Mouse (Mus musculus): ENCODE measurements at regions not wholly inside any gene's neighbourhood (a gene's known extent, or its start where the extent isn't known, plus 50 kb on each side); places are given as distances from the start of the nearest gene placed in this dataset.

GRCm38 (mm10) chr2:129883417-129883816 is 83.1 kb downstream of the Stk35 start:
- Histone ChIP-seq H3K4me3 (no peak overlapping the region), H3K9me3 (no peaks in the 10 kb centered on the region), H3K4me1 (peaks cover 12% of the 10 kb centered on the region), H3K36me3 (no peaks in the 10 kb centered on the region), H3K27me3 (ENCODE audit: insufficient read depth, poor library complexity, severe bottlenecking) (no peaks in the 10 kb centered on the region), H3K27ac (no peak overlapping the region)
- whole genome bisulfite sequencing, result 44% methylated on average over 6 of the region's 6 CpGs
- DNase-seq (ENCODE audit: low spot score), result no peak

GRCm38 (mm10) chr2:129884316-129884715 is 84.0 kb downstream of the Stk35 start:
- Histone ChIP-seq H3K36me3 (no peaks in the 10 kb centered on the region), H3K4me1 (peaks cover 12% of the 10 kb centered on the region), H3K27ac (no peak overlapping the region), H3K4me3 (no peak overlapping the region), H3K9me3 (no peaks in the 10 kb centered on the region), H3K27me3 (ENCODE audit: insufficient read depth, poor library complexity, severe bottlenecking) (no peaks in the 10 kb centered on the region)
- WGBS, result 85% methylated on average over 3 of the region's 3 CpGs
- DNase-seq (ENCODE audit: low spot score), result no peak

GRCm38 (mm10) chr2:129885536-129885935 is 85.2 kb downstream of the Stk35 start:
- Histone ChIP-seq H3K4me3 (no peak overlapping the region), H3K9me3 (peaks cover 4% of the 10 kb centered on the region; the same call in 1 of the 2 replicates), H3K4me1 (peaks cover 12% of the 10 kb centered on the region), H3K27ac (no peak overlapping the region), H3K36me3 (no peaks in the 10 kb centered on the region), H3K27me3 (ENCODE audit: insufficient read depth, poor library complexity, severe bottlenecking) (no peaks in the 10 kb centered on the region)
- 93% methylated on average over 7 of the region's 7 CpGs for WGBS
- DNase-seq (ENCODE audit: low spot score), result no peak

GRCm38 (mm10) chr2:129893231-129893630 is 92.9 kb downstream of the Stk35 start:
- H3K36me3 ChIP-seq, result no peaks in the 10 kb centered on the region
- H3K4me3 ChIP-seq, result no peak overlapping the region
- H3K4me1 ChIP-seq, result no peaks in the 10 kb centered on the region; the same call in 1 of the 2 replicates
- no peak overlapping the region for H3K27ac ChIP-seq
- no peaks in the 10 kb centered on the region for H3K27me3 ChIP-seq (ENCODE audit: insufficient read depth, poor library complexity, severe bottlenecking)
- no peak for DNase-seq (ENCODE audit: low spot score)
- WGBS, result 68% methylated on average over 7 of the region's 7 CpGs
- H3K9me3 ChIP-seq, result peaks cover 4% of the 10 kb centered on the region; the same call in 1 of the 2 replicates

GRCm38 (mm10) chr2:129893832-129894231 is 93.5 kb downstream of the Stk35 start:
- 85% methylated on average over 5 of the region's 5 CpGs for WGBS
- Histone ChIP-seq H3K4me1 (no peaks in the 10 kb centered on the region; the same call in 1 of the 2 replicates), H3K36me3 (no peaks in the 10 kb centered on the region), H3K27me3 (ENCODE audit: insufficient read depth, poor library complexity, severe bottlenecking) (no peaks in the 10 kb centered on the region), H3K4me3 (no peak overlapping the region), H3K27ac (no peak overlapping the region), H3K9me3 (peaks cover 4% of the 10 kb centered on the region; the same call in 1 of the 2 replicates)
- DNase-seq (ENCODE audit: low spot score), result no peak

- 78% methylated on average over 8 of the region's 8 CpGs for WGBS
- Histone ChIP-seq H3K36me3 (no peaks in the 10 kb centered on the region), H3K27me3 (ENCODE audit: insufficient read depth, poor library complexity, severe bottlenecking) (no peaks in the 10 kb centered on the region), H3K27ac (no peak overlapping the region), H3K4me3 (no peak overlapping the region), H3K9me3 (peaks cover 4% of the 10 kb centered on the region; the same call in 1 of the 2 replicates), H3K4me1 (no peaks in the 10 kb centered on the region; the same call in 1 of the 2 replicates)
- no peak for DNase-seq (ENCODE audit: low spot score)
Measured at GRCm38 (mm10) chr2:129894906-129895305, 94.6 kb downstream of the Stk35 start.

GRCm38 (mm10) chr2:129895369-129895768 is 95.1 kb downstream of the Stk35 start:
- no peak for DNase-seq (ENCODE audit: low spot score)
- Histone ChIP-seq H3K27ac (no peak overlapping the region), H3K9me3 (peaks cover under 1% of the 10 kb centered on the region; the same call in 1 of the 2 replicates), H3K4me3 (no peak overlapping the region), H3K27me3 (ENCODE audit: insufficient read depth, poor library complexity, severe bottlenecking) (no peaks in the 10 kb centered on the region), H3K36me3 (no peaks in the 10 kb centered on the region), H3K4me1 (no peaks in the 10 kb centered on the region; the same call in 1 of the 2 replicates)
- 85% methylated on average over 6 of the region's 6 CpGs for WGBS

- H3K36me3 ChIP-seq, result no peaks in the 10 kb centered on the region
Measured at GRCm38 (mm10) chr2:129896696-129897095, 96.4 kb downstream of the Stk35 start.

GRCm38 (mm10) chr2:129903383-129904135 is 103.2 kb downstream of the Stk35 start:
- Histone ChIP-seq H3K4me1 (peaks cover 17% of the 10 kb centered on the region), H3K36me3 (no peaks in the 10 kb centered on the region), H3K27me3 (ENCODE audit: insufficient read depth, poor library complexity, severe bottlenecking) (no peaks in the 10 kb centered on the region), H3K27ac (peak overlapping the region; percentile 72), H3K4me3 (no peak overlapping the region), H3K9me3 (no peaks in the 10 kb centered on the region)
- WGBS, result 18% methylated on average over 4 of the region's 4 CpGs
- no peak for DNase-seq (ENCODE audit: low spot score)

More at GRCm38 (mm10) chr2:129896696-129897095, 96.4 kb downstream of the Stk35 start:
- Histone ChIP-seq H3K27me3 (ENCODE audit: insufficient read depth, poor library complexity, severe bottlenecking) (no peaks in the 10 kb centered on the region), H3K4me3 (no peak overlapping the region), H3K27ac (no peak overlapping the region), H3K4me1 (no peaks in the 10 kb centered on the region; the same call in 1 of the 2 replicates), H3K9me3 (no peaks in the 10 kb centered on the region)
- 66% methylated on average over 4 of the region's 4 CpGs for WGBS
- DNase-seq (ENCODE audit: low spot score), result no peak

GRCm38 (mm10) chr2:129904753-129905152 is 104.4 kb downstream of the Stk35 start:
- Histone ChIP-seq H3K9me3 (no peaks in the 10 kb centered on the region), H3K4me3 (no peak overlapping the region), H3K27ac (no peak overlapping the region; the same call in 1 of the 2 replicates), H3K4me1 (peaks cover 25% of the 10 kb centered on the region), H3K36me3 (no peaks in the 10 kb centered on the region), H3K27me3 (ENCODE audit: insufficient read depth, poor library complexity, severe bottlenecking) (peaks cover 6% of the 10 kb centered on the region; the same call in 1 of the 2 replicates)
- 42% methylated on average over 7 of the region's 7 CpGs for WGBS
- no peak for DNase-seq (ENCODE audit: low spot score)

- Histone ChIP-seq H3K9me3 (no peaks in the 10 kb centered on the region), H3K4me3 (peak overlapping the region; percentile 58), H3K27ac (peak overlapping the region; percentile 60), H3K27me3 (ENCODE audit: insufficient read depth, poor library complexity, severe bottlenecking) (peaks cover 6% of the 10 kb centered on the region; the same call in 1 of the 2 replicates), H3K4me1 (peaks cover 14% of the 10 kb centered on the region; the same call in 1 of the 2 replicates), H3K36me3 (no peaks in the 10 kb centered on the region)
- peak; percentile 79 for DNase-seq (ENCODE audit: low spot score)
- 4% methylated on average over 28 of the region's 28 CpGs for WGBS
Measured at GRCm38 (mm10) chr2:129908701-129909425, 103.3 kb upstream of the Tgm3 start.

- Histone ChIP-seq H3K27ac (no peak overlapping the region), H3K9me3 (no peaks in the 10 kb centered on the region), H3K4me3 (no peak overlapping the region), H3K4me1 (peaks cover 12% of the 10 kb centered on the region; the same call in 1 of the 2 replicates), H3K36me3 (no peaks in the 10 kb centered on the region), H3K27me3 (ENCODE audit: insufficient read depth, poor library complexity, severe bottlenecking) (peaks cover 6% of the 10 kb centered on the region; the same call in 1 of the 2 replicates)
- no peak for DNase-seq (ENCODE audit: low spot score)
- WGBS, result 68% methylated on average over 19 of the region's 19 CpGs
Measured at GRCm38 (mm10) chr2:129911203-129911921, 100.8 kb upstream of the Tgm3 start.

All from heart, embryonic 10.5 days (tissue).